Mouse (Mus musculus) forebrain, embryonic 13.5 days (tissue): ENCODE measurements around the gene Il21. TPM values are rescaled to one million over a fixed set of nuclear protein-coding genes. Genes with fewer than 3 reads are reported as not detected.

Source experiments
- ATAC-seq: fragments of 200-750 bp; cut with Nextera tagmentation; 2 replicates; pipeline ENCODE4 v1.8.0; 2017
- H3K27ac ChIP-seq: fragments of 300-500 bp; sonication (generic); 2 replicates; pipeline ENCODE4 v1.5.1; 2015; ENCODE audit warnings: inconsistent platforms, mild to moderate bottlenecking, moderate library complexity
- H3K27me3 ChIP-seq: fragments of 300-500 bp; sonication (generic); 2 replicates; pipeline ENCODE4 v1.6.1; 2015; ENCODE audit warnings: mild to moderate bottlenecking, inconsistent platforms
- H3K36me3 ChIP-seq: fragments of 300-500 bp; sonication (generic); 2 replicates; pipeline ENCODE4 v1.6.1; 2015; ENCODE audit warnings: mild to moderate bottlenecking, inconsistent platforms; ENCODE audit not compliant: poor library complexity, severe bottlenecking
- H3K4me1 ChIP-seq: fragments of 300-500 bp; sonication (generic); 2 replicates; pipeline ENCODE4 v1.6.1; 2015; ENCODE audit warnings: inconsistent platforms
- H3K4me2 ChIP-seq: fragments of 300-500 bp; sonication (generic); 2 replicates; pipeline ENCODE4 v1.6.1; 2015; ENCODE audit warnings: inconsistent platforms, mild to moderate bottlenecking, moderate library complexity
- H3K4me3 ChIP-seq: fragments of 300-500 bp; sonication (generic); 2 replicates; pipeline ENCODE4 v1.5.1; 2015; ENCODE audit warnings: mild to moderate bottlenecking, inconsistent platforms
- H3K9ac ChIP-seq: fragments of 300-500 bp; sonication (generic); 2 replicates; pipeline ENCODE4 v1.6.1; 2015; ENCODE audit warnings: mild to moderate bottlenecking, inconsistent platforms
- H3K9me3 ChIP-seq: fragments of 300-500 bp; sonication (generic); replicated peaks from 2 replicates; pipeline ENCODE4 v1.6.1; 2016; ENCODE audit warnings: inconsistent platforms
- WGBS: fragments of 180-500 bp; shearing (Covaris S2); methylation state at CpG from one replicate; pipeline ENCODE4 v1.1.7; 2015; 5-methylcytosine and 5-hydroxymethylcytosine counted together
- microRNA-seq: library from miRNA; unstranded; fragments of <30 nt; microRNA quantifications from one replicate; pipeline ENCODE4, GENCODE M21; 2016
- polyA plus RNA-seq: library from polyadenylated mRNA; unstranded; fragments of >200 nt; fragmentation: Nextera tagmentation; extraction: Ambion mirVana; gene quantifications from 2 replicates; pipeline ENCODE4 v1.2.1, GENCODE M21; 2015

Gene Il21
- polyA plus RNA-seq, 1 experiment from 2014 or later, result not detected

DNA sequence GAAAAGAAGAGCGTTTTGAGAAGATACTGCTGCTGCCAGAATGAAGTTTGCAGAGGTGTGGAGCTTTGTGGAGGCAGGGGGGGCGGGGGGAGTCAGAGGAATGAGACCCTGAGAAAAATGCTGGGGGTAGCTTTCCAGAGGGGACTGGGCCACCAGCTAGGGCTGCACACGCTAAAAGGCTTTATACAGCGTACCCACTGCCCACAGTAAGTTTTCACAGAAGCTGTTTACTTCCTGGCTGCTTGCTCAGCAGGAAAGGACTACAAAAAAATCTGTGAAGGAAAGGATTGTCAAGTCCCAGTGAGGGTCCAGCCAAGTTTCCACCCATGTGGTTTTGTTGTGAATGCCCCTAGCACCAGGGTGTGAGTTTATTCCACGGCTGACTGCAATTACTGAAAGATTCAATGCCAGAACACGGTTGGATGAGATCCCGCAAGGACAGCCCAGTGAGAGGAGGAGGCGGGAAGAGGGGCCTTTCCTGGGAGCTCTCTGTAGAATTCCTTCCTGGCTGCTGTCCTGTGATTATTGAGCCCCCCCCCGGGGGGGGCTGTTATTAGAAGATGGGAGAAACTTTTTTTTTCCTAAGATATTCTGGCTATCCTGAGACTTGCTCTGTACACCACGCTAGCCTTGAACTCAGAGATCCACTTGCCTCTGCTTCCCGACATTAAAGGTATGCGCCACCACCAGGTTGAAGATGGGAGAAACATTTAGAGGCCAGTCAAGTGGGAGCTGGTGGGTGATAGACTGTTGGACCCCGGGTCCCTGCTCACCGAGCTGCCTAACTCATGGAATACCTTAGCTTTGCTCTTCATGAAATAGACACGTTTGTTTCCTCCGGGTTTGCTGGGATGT, 49.8 kb downstream of the Il21 start:
- 28% methylated on average over 16 of the region's 16 CpGs for WGBS

DNA sequence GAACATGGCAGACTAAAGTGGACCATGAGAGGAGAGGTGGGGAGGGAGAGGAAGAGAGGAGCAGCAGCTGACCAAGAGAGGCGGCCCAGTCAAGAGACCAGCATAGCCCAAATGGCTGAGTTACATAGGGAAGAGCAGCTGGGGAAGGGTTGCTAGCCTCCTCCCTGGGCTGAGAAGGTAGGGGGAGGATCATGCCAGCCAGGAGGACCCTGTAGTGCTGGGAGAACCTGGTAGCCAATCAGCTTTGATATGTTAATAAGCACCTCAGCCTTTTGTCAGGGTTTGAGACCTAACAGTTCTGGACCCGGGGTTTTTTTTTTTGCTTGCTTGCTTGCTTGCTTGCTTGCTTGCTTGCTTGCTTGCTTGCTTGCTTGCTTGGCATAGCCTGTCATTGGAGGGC, 51.4 kb downstream of the Il21 start:
- H3K36me3 ChIP-seq, result no peaks in the 10 kb centered on the region
- 11% methylated on average over 2 of the region's 2 CpGs for WGBS
- H3K27me3 ChIP-seq, result no peaks in the 10 kb centered on the region
- H3K27ac ChIP-seq, result no peak overlapping the region
- H3K4me3 ChIP-seq, result no peak overlapping the region
- H3K9ac ChIP-seq, result no peak overlapping the region
- H3K4me2 ChIP-seq, result no peak overlapping the region
- no peak; the same call in 1 of the 2 replicates for ATAC-seq
- H3K4me1 ChIP-seq, result peaks cover 15% of the 10 kb centered on the region
- no peaks in the 10 kb centered on the region for H3K9me3 ChIP-seq

More for the DNA sequence above, 49.8 kb downstream of the Il21 start:
- ATAC-seq, result peak; percentile 83
- no peak overlapping the region for H3K4me2 ChIP-seq
- no peak overlapping the region for H3K4me3 ChIP-seq
- no peaks in the 10 kb centered on the region for H3K9me3 ChIP-seq
- H3K27ac ChIP-seq, result peak overlapping the region; percentile 44; the same call in 1 of the 2 replicates
- H3K4me1 ChIP-seq, result peaks cover 15% of the 10 kb centered on the region
- no peak overlapping the region for H3K9ac ChIP-seq
- H3K36me3 ChIP-seq, result no peaks in the 10 kb centered on the region
- H3K27me3 ChIP-seq, result no peaks in the 10 kb centered on the region

DNA sequence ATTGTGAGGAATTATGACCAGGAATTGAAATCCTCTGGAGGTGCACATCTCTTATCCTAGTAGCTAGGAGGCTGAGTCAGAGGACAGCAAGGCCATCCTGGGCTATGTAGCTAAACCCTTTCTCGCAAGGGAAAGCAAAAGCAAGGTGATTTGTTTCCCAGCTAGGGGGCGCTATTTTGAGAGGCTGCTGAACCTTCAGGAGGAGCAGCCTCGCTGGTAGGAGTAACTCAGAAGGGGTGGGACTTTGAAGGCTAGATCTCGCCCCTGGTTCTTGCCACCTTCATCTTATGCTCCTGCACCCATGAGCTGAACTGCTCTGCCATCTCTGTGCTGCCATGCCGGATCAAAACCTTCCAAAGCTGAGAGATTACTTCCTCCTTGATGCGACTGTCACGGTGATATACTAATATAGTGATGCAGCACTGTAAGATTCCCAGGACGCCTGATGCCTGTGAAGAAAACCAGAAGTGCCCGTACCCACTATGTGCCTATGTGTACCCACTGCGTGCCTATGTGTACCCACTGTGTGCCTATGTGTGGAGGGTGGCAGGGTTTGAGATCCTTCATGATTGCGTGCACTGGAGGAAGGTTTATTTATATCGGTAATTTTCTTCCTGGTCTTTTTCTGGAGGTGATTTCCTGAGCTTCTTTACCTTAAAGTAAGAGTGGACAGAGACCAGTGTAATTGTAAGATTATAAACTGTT, 52.2 kb downstream of the Il21 start:
- Histone ChIP-seq H3K36me3 (no peaks in the 10 kb centered on the region), H3K27ac (no peak overlapping the region), H3K4me1 (peaks cover 15% of the 10 kb centered on the region), H3K9ac (no peak overlapping the region), H3K4me3 (no peak overlapping the region), H3K27me3 (no peaks in the 10 kb centered on the region), H3K4me2 (no peak overlapping the region), H3K9me3 (no peaks in the 10 kb centered on the region)
- 83% methylated on average over 12 of the region's 12 CpGs for WGBS
- no peak for ATAC-seq

DNA sequence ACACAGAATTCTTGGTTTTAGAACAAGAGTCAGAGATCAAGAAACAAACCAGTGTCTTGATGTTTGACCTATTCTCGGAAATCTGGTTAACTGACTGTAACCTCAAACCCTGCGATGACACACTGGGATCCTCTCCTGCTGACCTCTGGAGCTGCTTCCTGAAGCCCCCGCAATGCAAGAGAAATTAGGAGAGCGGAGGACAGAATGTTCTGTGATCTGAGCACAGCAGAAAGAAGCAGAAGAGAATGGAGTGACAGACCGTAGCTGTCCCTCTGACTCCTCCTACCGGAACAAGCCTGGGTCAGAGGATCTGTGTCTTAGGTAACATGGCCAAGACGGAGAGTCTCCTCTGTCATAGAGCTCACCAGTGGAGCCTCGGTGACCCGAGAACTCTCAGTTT, 53.0 kb downstream of the Il21 start:
- 94% methylated on average over 9 of the region's 9 CpGs for WGBS
- no peak overlapping the region for H3K4me2 ChIP-seq
- ATAC-seq, result no peak
- no peaks in the 10 kb centered on the region for H3K27me3 ChIP-seq
- no peak overlapping the region for H3K4me3 ChIP-seq
- H3K27ac ChIP-seq, result no peak overlapping the region
- H3K9me3 ChIP-seq, result no peaks in the 10 kb centered on the region
- H3K4me1 ChIP-seq, result peaks cover 15% of the 10 kb centered on the region
- no peak overlapping the region for H3K9ac ChIP-seq
- no peaks in the 10 kb centered on the region for H3K36me3 ChIP-seq

DNA sequence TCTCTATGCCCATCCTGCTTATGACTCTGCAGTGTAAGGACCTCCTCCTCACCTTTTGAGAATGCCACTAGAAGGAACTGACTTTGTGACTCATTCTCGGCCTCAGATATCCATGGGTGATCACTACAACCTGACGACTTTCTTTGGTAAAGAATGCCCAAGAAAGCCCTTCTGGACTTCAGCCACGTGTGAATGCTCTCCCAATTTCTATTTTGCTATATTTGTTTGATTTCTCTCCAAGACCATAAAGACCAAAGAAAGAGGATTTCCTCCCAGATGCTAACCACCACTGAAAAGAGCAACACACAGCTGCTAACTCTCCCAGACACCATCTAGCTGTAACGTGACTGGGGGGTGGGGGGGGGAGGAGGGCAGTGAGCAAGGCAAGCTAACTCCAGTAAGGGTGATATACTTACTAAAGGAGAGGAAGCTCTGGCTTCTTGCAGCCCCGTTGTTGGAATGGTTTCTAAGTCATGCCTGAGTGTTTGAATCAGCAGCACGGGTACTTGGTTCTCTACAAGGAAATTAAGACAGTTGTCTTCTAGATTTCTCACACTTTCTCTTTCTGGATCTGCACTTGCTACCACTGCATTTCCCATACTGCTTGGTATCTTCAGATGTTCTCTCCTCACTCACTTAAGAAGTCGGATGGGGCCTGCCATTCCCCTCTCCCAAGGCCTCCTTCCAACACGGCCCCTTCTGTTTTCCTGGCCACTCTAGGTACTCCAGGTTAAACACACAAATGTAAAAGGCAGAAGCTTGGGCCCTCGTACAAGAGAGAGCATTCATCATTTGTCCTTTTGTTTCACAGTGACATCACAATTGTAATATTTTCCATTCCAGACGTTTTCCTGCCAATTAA, 57.5 kb downstream of the Il21 start:
- no peak for ATAC-seq
- Histone ChIP-seq H3K36me3 (no peaks in the 10 kb centered on the region), H3K9ac (no peak overlapping the region), H3K4me1 (no peaks in the 10 kb centered on the region), H3K9me3 (no peaks in the 10 kb centered on the region), H3K4me3 (no peak overlapping the region), H3K4me2 (no peak overlapping the region), H3K27me3 (no peaks in the 10 kb centered on the region), H3K27ac (no peak overlapping the region)
- WGBS, result 77% methylated on average over 10 of the region's 10 CpGs

DNA sequence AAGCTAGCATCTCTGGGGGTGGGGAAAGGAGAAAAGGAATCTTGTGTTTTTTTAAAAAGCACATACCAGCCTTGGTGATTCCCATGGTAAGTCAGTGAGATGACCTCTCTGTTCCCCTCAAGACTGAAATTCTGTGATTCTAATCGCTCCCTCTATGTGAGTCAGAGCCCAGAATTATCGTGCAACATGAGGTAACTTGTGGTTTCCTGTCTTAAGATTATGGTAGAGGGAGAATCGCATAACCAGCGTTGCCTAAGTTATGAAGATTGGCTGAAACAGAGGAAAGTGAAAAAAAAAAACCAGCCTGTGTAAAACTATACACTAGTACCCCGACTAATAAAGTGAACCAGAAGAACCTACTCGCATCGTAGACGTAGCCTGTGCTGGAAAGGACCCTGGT, 59.2 kb downstream of the Il21 start:
- 94% methylated on average over 8 of the region's 8 CpGs for WGBS

More for the DNA sequence above, 59.2 kb downstream of the Il21 start:
- no peaks in the 10 kb centered on the region for H3K27me3 ChIP-seq
- no peak overlapping the region for H3K4me2 ChIP-seq
- no peak overlapping the region for H3K9ac ChIP-seq
- no peaks in the 10 kb centered on the region for H3K4me1 ChIP-seq
- H3K4me3 ChIP-seq, result no peak overlapping the region
- no peaks in the 10 kb centered on the region for H3K36me3 ChIP-seq
- H3K9me3 ChIP-seq, result no peaks in the 10 kb centered on the region
- ATAC-seq, result no peak
- no peak overlapping the region for H3K27ac ChIP-seq

Small RNA genes within 50 kb of the gene (microRNA-seq; reads per million reads assigned to microRNA genes)
- gene Gm24169, result not detected

Other genes with a start within 250 kb of the Il21 start
- 0.22 and 0.34 TPM in 2 replicates for gene Adad1, start 169.1 kb downstream of the Il21 start, polyA plus RNA-seq
- gene Il2, start 106.7 kb downstream of the Il21 start, polyA plus RNA-seq, result 0.40 TPM in 2 replicates
- 6.1 and 7.7 TPM in 2 replicates for gene Bbs12, start 79.9 kb upstream of the Il21 start, polyA plus RNA-seq
- 2.9 and 3.4 TPM in 2 replicates for gene Cetn4, start 80.1 kb upstream of the Il21 start, polyA plus RNA-seq
- gene Fgf2, start 115.7 kb upstream of the Il21 start, polyA plus RNA-seq, result 0.42 and 0.44 TPM in 2 replicates
- 33.3 and 38.3 TPM in 2 replicates for gene Spata5, start 187.3 kb upstream of the Il21 start, polyA plus RNA-seq
- gene Nudt6, start 187.6 kb upstream of the Il21 start, polyA plus RNA-seq, result 3.3 and 4.6 TPM in 2 replicates